Mouse (Mus musculus): ENCODE data around the gene Fgf13. TPM values are rescaled to one million over a fixed set of nuclear protein-coding genes. Genes with fewer than 3 reads are reported as not detected.

Gene Fgf13
- polyA plus RNA-seq, 1 experiment = 1.2 TPM

DNA sequence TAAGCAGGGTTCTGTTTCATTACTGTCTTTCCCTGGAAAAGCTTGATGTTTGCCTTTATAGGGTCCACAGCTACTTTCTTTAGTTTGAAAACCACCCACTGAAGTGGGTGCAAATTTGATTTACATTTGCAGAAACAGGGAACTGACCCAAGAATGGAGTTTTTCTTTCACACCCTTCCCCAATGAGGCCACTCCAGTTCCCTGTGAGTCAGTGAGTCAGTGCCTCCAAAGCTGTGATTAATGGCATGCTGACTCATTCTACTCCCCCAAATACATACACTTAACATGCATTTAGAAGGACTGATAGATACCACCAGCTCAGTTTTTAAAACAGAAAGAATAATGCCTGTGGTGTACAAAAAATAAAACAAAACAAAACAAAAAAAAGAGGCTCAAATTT, 316.3 kb downstream of the Fgf13 start:
- Histone ChIP-seq H3K4me1 (ENCODE audit: control insufficient read depth, insufficient read depth, insufficient read length) (no peaks in the 10 kb centered on the region), H3K36me3 (ENCODE audit: control insufficient read depth, insufficient read depth, low read length) (no peaks in the 10 kb centered on the region), H3K27ac (ENCODE audit: insufficient read depth, low read length) (no peak overlapping the region), H3K4me3 (ENCODE audit: extremely low read depth, insufficient read depth, insufficient read length) (no peak overlapping the region), H3K27me3 (ENCODE audit: control insufficient read depth, insufficient read depth, low read length) (no peaks in the 10 kb centered on the region)
- TF ChIP-seq POLR2A (IDR thresholded peaks at IDR 0.05; ENCODE audit: low read depth, low read length) (no peak), CTCF (IDR thresholded peaks at IDR 0.05; ENCODE audit: extremely low read depth, insufficient read depth, insufficient read length, insufficient replicate concordance) (no peak)
- DNase-seq (ENCODE audit: low read depth in 1 of 2, low spot score in 2 of 2) = no peak

DNA sequence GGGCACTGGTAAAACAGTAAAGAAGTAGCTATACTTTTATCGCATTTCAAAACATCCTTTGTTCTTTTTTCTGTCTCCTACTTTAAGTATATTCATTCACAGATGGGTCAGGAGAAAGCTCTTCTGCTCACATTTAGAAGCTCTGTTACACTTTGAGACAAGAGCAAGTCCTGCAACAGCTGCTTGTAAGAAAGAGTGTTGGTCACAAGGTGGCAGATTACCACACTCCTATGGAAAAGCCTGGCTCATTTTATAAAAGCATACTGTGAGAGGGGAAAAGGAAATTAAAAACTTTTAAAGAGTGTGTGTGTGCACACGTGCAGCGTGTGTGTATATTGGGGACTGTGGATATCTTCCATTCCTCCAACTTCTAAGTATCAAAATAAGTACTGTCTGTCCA, 324.1 kb downstream of the Fgf13 start:
- no peak for DNase-seq (ENCODE audit: low read depth in 1 of 2, low spot score in 2 of 2)
- Histone ChIP-seq H3K36me3 (ENCODE audit: control insufficient read depth, insufficient read depth, low read length) (no peaks in the 10 kb centered on the region), H3K27me3 (ENCODE audit: control insufficient read depth, insufficient read depth, low read length) (no peaks in the 10 kb centered on the region), H3K4me3 (ENCODE audit: extremely low read depth, insufficient read depth, insufficient read length) (no peak overlapping the region), H3K4me1 (ENCODE audit: control insufficient read depth, insufficient read depth, insufficient read length) (no peaks in the 10 kb centered on the region), H3K27ac (ENCODE audit: insufficient read depth, low read length) (no peak overlapping the region)
- 75% methylated on average over 3 of the region's 3 CpGs for WGBS
- no peak for TF ChIP-seq CTCF (IDR thresholded peaks at IDR 0.05; ENCODE audit: extremely low read depth, insufficient read depth, insufficient read length, insufficient replicate concordance)
- TF ChIP-seq POLR2A (IDR thresholded peaks at IDR 0.05; ENCODE audit: low read depth, low read length) = no peak

DNA sequence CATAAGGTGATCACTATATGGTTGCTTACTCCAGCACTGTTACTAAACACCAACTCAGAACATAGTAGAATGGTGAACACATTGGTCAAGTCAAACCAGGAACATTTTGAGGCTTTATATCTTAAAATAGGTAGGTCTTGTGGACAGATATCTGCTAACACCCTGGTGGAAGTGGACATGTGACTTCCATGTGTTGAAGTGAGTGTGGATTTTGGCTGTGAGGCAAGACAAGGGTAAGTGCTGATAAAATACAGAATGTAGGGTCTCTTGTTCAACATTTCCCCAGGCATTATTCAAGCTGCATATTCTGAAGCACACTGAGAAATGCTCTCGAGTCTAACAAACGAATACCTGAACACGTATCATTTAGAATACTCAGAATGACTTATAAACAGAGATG, 324.7 kb downstream of the Fgf13 start:
- no peak for DNase-seq (ENCODE audit: low read depth in 1 of 2, low spot score in 2 of 2)
- no peak overlapping the region for H3K4me3 ChIP-seq (ENCODE audit: extremely low read depth, insufficient read depth, insufficient read length)
- no peak overlapping the region for H3K27ac ChIP-seq (ENCODE audit: insufficient read depth, low read length)
- H3K36me3 ChIP-seq (ENCODE audit: control insufficient read depth, insufficient read depth, low read length) = no peaks in the 10 kb centered on the region
- H3K27me3 ChIP-seq (ENCODE audit: control insufficient read depth, insufficient read depth, low read length) = no peaks in the 10 kb centered on the region
- H3K4me1 ChIP-seq (ENCODE audit: control insufficient read depth, insufficient read depth, insufficient read length) = no peaks in the 10 kb centered on the region
- 97% methylated on average over 3 of the region's 3 CpGs for WGBS
- no peak for TF ChIP-seq CTCF (IDR thresholded peaks at IDR 0.05; ENCODE audit: extremely low read depth, insufficient read depth, insufficient read length, insufficient replicate concordance)
- no peak for TF ChIP-seq POLR2A (IDR thresholded peaks at IDR 0.05; ENCODE audit: low read depth, low read length)

DNA sequence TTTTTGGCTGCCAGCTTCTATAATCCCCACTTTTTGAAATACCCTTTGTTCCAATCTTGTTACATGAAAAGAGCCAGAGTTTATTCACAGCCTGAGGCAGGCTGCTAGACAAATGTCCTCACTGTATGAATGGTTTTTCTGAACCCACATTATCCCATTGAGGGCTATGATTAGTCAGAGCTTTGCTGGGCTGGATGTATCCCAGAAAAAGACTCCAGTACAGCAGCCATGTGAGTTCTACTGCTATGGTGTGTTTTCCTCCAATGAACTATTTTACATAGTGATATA, 326.5 kb downstream of the Fgf13 start:
- H3K4me3 ChIP-seq (ENCODE audit: extremely low read depth, insufficient read depth, insufficient read length) = no peak overlapping the region
- DNase-seq (ENCODE audit: low read depth in 1 of 2, low spot score in 2 of 2) = no peak
- H3K4me1 ChIP-seq (ENCODE audit: control insufficient read depth, insufficient read depth, insufficient read length) = no peaks in the 10 kb centered on the region
- H3K36me3 ChIP-seq (ENCODE audit: control insufficient read depth, insufficient read depth, low read length) = no peaks in the 10 kb centered on the region
- no peak for TF ChIP-seq CTCF (IDR thresholded peaks at IDR 0.05; ENCODE audit: extremely low read depth, insufficient read depth, insufficient read length, insufficient replicate concordance)
- TF ChIP-seq POLR2A (IDR thresholded peaks at IDR 0.05; ENCODE audit: low read depth, low read length) = no peak
- H3K27ac ChIP-seq (ENCODE audit: insufficient read depth, low read length) = no peak overlapping the region
- H3K27me3 ChIP-seq (ENCODE audit: control insufficient read depth, insufficient read depth, low read length) = no peaks in the 10 kb centered on the region

DNA sequence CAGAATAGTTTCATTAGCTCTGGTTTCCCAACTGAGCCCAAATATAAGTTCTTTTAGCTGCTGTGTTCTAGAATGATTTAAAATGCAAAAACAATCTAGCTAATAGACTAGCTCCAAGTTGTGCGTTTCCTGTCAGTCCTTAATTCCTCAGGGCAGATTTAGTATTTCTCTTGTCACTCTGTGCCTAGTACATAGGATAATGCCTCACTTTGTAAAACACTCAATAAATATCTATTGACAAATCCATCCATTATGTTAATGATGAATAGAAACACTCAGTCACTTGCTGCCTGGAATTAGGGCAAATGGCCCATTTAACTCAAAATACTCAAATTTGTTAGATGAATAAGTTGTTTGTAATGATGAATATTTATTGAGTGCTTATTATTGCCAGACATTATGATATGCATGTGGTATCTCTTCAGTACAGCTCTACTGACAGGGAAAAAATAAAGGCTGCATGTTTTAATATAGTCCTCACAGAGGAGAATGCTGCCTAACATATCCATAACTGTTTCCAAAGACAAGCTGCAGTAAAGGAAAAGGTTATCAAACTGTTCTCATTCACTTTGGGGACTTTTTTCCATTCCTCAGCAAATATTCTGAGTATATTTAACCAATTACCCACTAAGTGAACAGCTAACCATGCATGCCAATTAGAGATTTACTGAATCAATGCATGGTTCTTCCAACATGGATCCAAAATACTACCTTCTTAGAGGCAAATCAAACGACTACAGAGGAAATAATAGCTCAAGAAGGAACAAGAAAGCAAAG, 327.0 kb downstream of the Fgf13 start:
- Histone ChIP-seq H3K27me3 (ENCODE audit: control insufficient read depth, insufficient read depth, low read length) (no peaks in the 10 kb centered on the region), H3K27ac (ENCODE audit: insufficient read depth, low read length) (no peak overlapping the region), H3K4me3 (ENCODE audit: extremely low read depth, insufficient read depth, insufficient read length) (no peak overlapping the region), H3K36me3 (ENCODE audit: control insufficient read depth, insufficient read depth, low read length) (no peaks in the 10 kb centered on the region), H3K4me1 (ENCODE audit: control insufficient read depth, insufficient read depth, insufficient read length) (no peaks in the 10 kb centered on the region)
- TF ChIP-seq CTCF (IDR thresholded peaks at IDR 0.05; ENCODE audit: extremely low read depth, insufficient read depth, insufficient read length, insufficient replicate concordance) (no peak), POLR2A (IDR thresholded peaks at IDR 0.05; ENCODE audit: low read depth, low read length) (no peak)
- WGBS = 54% methylated on average over 2 of the region's 2 CpGs
- no peak for DNase-seq (ENCODE audit: low read depth in 1 of 2, low spot score in 2 of 2)

DNA sequence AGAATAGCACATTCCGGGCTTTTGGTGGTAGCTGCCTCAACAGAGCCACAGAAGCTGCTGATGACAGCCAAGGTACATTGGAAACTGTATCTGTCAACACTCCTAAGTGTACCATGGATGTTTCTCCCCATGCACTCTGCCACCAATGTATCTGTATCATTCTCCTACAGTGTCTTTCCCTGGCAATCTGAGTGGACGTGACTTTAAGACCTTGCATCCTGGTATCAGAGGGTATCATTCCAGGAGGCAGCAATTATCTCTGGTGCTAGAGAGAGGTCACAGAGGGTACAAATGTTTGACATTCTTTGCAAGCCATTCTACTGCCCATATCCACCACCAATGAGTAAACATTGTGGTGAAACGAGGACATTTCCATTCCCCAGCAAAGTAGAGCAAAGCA, 347.2 kb downstream of the Fgf13 start:
- H3K4me1 ChIP-seq (ENCODE audit: control insufficient read depth, insufficient read depth, insufficient read length) = no peaks in the 10 kb centered on the region
- H3K27ac ChIP-seq (ENCODE audit: insufficient read depth, low read length) = no peak overlapping the region
- 69% methylated on average over 3 of the region's 3 CpGs for WGBS
- no peaks in the 10 kb centered on the region for H3K36me3 ChIP-seq (ENCODE audit: control insufficient read depth, insufficient read depth, low read length)
- H3K4me3 ChIP-seq (ENCODE audit: extremely low read depth, insufficient read depth, insufficient read length) = no peak overlapping the region
- TF ChIP-seq POLR2A (IDR thresholded peaks at IDR 0.05; ENCODE audit: low read depth, low read length) (no peak), CTCF (IDR thresholded peaks at IDR 0.05; ENCODE audit: extremely low read depth, insufficient read depth, insufficient read length, insufficient replicate concordance) (no peak)
- no peaks in the 10 kb centered on the region for H3K27me3 ChIP-seq (ENCODE audit: control insufficient read depth, insufficient read depth, low read length)
- DNase-seq (ENCODE audit: low read depth in 1 of 2, low spot score in 2 of 2) = no peak

DNA sequence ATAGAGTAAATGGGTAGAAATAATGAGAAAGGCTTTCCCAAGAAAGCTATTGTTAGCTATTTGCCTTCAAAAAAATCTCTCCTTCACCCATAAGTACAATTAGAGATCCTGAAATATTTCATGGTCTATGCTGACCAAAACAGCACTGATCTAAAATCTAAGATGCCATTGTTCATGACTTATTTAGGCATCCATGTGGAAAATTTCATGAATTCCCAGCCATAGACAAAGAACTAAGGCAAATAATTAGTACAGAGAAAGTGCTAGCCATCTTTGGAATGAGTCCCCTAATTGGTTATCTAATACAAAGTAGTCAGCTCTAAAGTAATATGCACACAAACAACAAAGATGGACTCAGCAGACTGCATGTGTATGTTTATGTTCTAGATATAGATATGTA, 366.7 kb downstream of the Fgf13 start:
- no peak for DNase-seq (ENCODE audit: low read depth in 1 of 2, low spot score in 2 of 2)
- Histone ChIP-seq H3K27me3 (ENCODE audit: control insufficient read depth, insufficient read depth, low read length) (no peaks in the 10 kb centered on the region), H3K27ac (ENCODE audit: insufficient read depth, low read length) (no peak overlapping the region), H3K36me3 (ENCODE audit: control insufficient read depth, insufficient read depth, low read length) (no peaks in the 10 kb centered on the region), H3K4me1 (ENCODE audit: control insufficient read depth, insufficient read depth, insufficient read length) (no peaks in the 10 kb centered on the region), H3K4me3 (ENCODE audit: extremely low read depth, insufficient read depth, insufficient read length) (no peak overlapping the region)
- TF ChIP-seq CTCF (IDR thresholded peaks at IDR 0.05; ENCODE audit: extremely low read depth, insufficient read depth, insufficient read length, insufficient replicate concordance) (no peak), POLR2A (IDR thresholded peaks at IDR 0.05; ENCODE audit: low read depth, low read length) (no peak)
